Mouse (Mus musculus): ENCODE measurements around the gene Prdm5.

DNA sequence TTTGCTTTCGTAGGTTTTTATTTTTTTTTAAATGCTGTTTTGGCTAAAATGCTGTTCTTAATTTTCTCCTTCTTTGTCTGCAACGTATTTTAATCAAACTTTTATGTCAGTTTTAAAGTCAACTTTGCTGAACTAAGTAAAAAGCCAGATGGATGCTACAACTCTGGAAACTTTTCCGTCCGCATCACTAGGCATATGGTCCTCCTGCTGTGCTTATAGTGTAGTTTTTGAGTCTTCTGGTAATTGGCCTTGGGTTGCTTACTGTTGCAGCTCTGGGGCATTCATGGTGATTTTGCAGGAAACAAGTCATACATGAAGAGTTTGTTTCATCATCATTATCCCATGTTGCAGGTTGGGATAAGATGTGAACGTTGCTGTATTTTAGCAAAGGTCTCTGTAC is 81.8 kb downstream of the Prdm5 start:
- no peak for TF ChIP-seq CTCF (IDR thresholded peaks at IDR 0.05; ENCODE audit: low read depth, low read length)
- no peak for TF ChIP-seq EP300 (IDR thresholded peaks at IDR 0.05; ENCODE audit: insufficient read depth, low read depth, low read length)

Measured in ES-Bruce4 (cell line).